18 mouse cellular contexts compared by ENCODE assay signal in genomic region chr9:103423951-103424350, GRCm38 (mm10). TPM values are rescaled to one million over a fixed set of nuclear protein-coding genes. Genes with fewer than 3 reads are reported as not detected.
A peak's percentile ranks its signal among the peaks of the same experiment; 100 is the strongest.
DNase-seq lines count a peak whose midpoint lies in the region; ATAC-seq and TF ChIP-seq lines count a peak whose summit lies in the region.
"Had no signal": no experiment of that assay in that cellular context is flagged by ENCODE, and none has a peak within 500 bp of the region (broad histone marks: within the 10 kb centered on the region; RNA-seq: fewer than 3 reads in every experiment).

No protein-coding gene starts in this region.

- H3K27me3 ChIP-seq in liver, postnatal 0 days (ENCODE audit: insufficient read depth, low read length) = no peaks in the 10 kb centered on the region
- no peaks in the 10 kb centered on the region for H3K27me3 ChIP-seq in liver, embryonic 11.5 days (replicated peaks; ENCODE audit: control insufficient read depth, insufficient read depth, low read length)
- H3K27me3 ChIP-seq in kidney, adult 2 months (replicated peaks; ENCODE audit: control insufficient read depth, insufficient read depth, low read length) = no peaks in the 10 kb centered on the region; the same call in 1 of the 2 replicates
- H3K27me3 ChIP-seq: embryonic facial prominence, embryonic 13.5 days; heart, embryonic 12.5 days; kidney, embryonic 15.5 days; limb, embryonic 15.5 days; midbrain, embryonic 12.5 days had no signal

- no peak overlapping the region for H3K4me3 ChIP-seq in liver, postnatal 0 days (ENCODE audit: low read depth, low read length)
- no peak overlapping the region for H3K4me3 ChIP-seq in liver, embryonic 11.5 days (ENCODE audit: low read depth, low read length)
- H3K4me3 ChIP-seq in bone marrow, adult 2 months (replicated peaks; ENCODE audit: control insufficient read depth, low read depth, low read length) = no peak overlapping the region
- H3K4me3 ChIP-seq in kidney, adult 2 months (ENCODE audit: insufficient read depth, low read depth, low read length) = no peak overlapping the region
- H3K4me3 ChIP-seq: embryonic facial prominence, embryonic 13.5 days; heart, embryonic 12.5 days; kidney, embryonic 15.5 days; limb, embryonic 15.5 days; midbrain, embryonic 12.5 days had no signal

- TF ChIP-seq EP300 in liver, postnatal 0 days (IDR thresholded peaks at IDR 0.05; ENCODE audit: low read depth) = no peak

- no peak for TF ChIP-seq POLR2A in bone marrow, adult 2 months (IDR thresholded peaks at IDR 0.05; ENCODE audit: borderline replicate concordance, control insufficient read depth, low read depth, low read length)
- no peak for TF ChIP-seq POLR2A in kidney, adult 2 months (IDR thresholded peaks at IDR 0.05; ENCODE audit: low read depth, low read length)

- H3K4me1 ChIP-seq in liver, postnatal 0 days (ENCODE audit: insufficient read depth) = no peaks in the 10 kb centered on the region
- no peaks in the 10 kb centered on the region; the same call in 1 of the 2 replicates for H3K4me1 ChIP-seq in liver, embryonic 11.5 days (replicated peaks; ENCODE audit: control insufficient read depth, insufficient read depth, low read length)
- no peaks in the 10 kb centered on the region for H3K4me1 ChIP-seq in bone marrow, adult 2 months (ENCODE audit: control insufficient read depth, insufficient read depth, low read length)
- no peaks in the 10 kb centered on the region for H3K4me1 ChIP-seq in kidney, adult 2 months (ENCODE audit: control insufficient read depth, insufficient read depth, low read length)
- H3K4me1 ChIP-seq: kidney, embryonic 15.5 days had no signal

- ATAC-seq in liver, postnatal 0 days = no peak
- ATAC-seq in liver, embryonic 11.5 days (replicated peaks; ENCODE audit: low FRiP score) = no peak

- no peaks in the 10 kb centered on the region for H3K9me3 ChIP-seq in liver, postnatal 0 days (ENCODE audit: low read length)
- no peaks in the 10 kb centered on the region for H3K9me3 ChIP-seq in liver, embryonic 11.5 days (ENCODE audit: control insufficient read depth, low read length)
- H3K9me3 ChIP-seq: embryonic facial prominence, embryonic 13.5 days; heart, embryonic 12.5 days; kidney, embryonic 15.5 days; limb, embryonic 15.5 days; midbrain, embryonic 12.5 days had no signal

- TF ChIP-seq CTCF in liver, postnatal 0 days (IDR thresholded peaks at IDR 0.05; ENCODE audit: low read depth) = no peak
- TF ChIP-seq CTCF in bone marrow, adult 2 months (IDR thresholded peaks at IDR 0.05; ENCODE audit: control insufficient read depth, insufficient read depth, low read length) = no peak
- no peak for TF ChIP-seq CTCF in kidney, adult 2 months (conservative IDR thresholded peaks at IDR 0.05; ENCODE audit: insufficient read depth, insufficient read length, low read depth, low read length)

- H3K27ac ChIP-seq in liver, postnatal 0 days (ENCODE audit: low read depth) = peak overlapping the region; percentile 3; the same call in 1 of the 2 replicates
- no peak overlapping the region for H3K27ac ChIP-seq in liver, embryonic 11.5 days (ENCODE audit: low read depth, low read length)
- H3K27ac ChIP-seq in bone marrow, adult 2 months (ENCODE audit: control insufficient read depth, insufficient read depth, low read depth, low read length, poor library complexity) = peak overlapping the region; percentile 14; the same call in 1 of the 2 replicates
- H3K27ac ChIP-seq in kidney, adult 2 months (ENCODE audit: insufficient read depth, low read depth, low read length) = no peak overlapping the region
- H3K27ac ChIP-seq: kidney, embryonic 15.5 days; limb, embryonic 15.5 days; stomach, postnatal 0 days had no signal

- WGBS in liver, postnatal 0 days (ENCODE audit: insufficient replicate concordance) = 60% methylated on average over 7 of the region's 8 CpGs
- 48% methylated on average over 8 of the region's 8 CpGs for WGBS in liver, embryonic 11.5 days
- WGBS in bone marrow, adult 2 months = 23% methylated on average over 8 of the region's 8 CpGs
- 77% methylated on average over 8 of the region's 8 CpGs for WGBS in kidney, adult 2 months

- H3K9ac ChIP-seq in liver, postnatal 0 days (replicated peaks) = no peak overlapping the region
- H3K9ac ChIP-seq in liver, embryonic 11.5 days (ENCODE audit: low read depth, low read length) = no peak overlapping the region
- H3K9ac ChIP-seq: embryonic facial prominence, embryonic 13.5 days; heart, embryonic 12.5 days; kidney, embryonic 15.5 days; limb, embryonic 15.5 days; midbrain, embryonic 12.5 days had no signal

- DNase-seq in liver, postnatal 0 days = no peak
- DNase-seq in liver, embryonic 11.5 days (ENCODE audit: low spot score) = no peak
- DNase-seq in B cell, adult 2 months = peak; percentile 24 to 39
- DNase-seq in thymus, postnatal 0 days (ENCODE audit: low spot score) = peak; percentile 63
- no peak for DNase-seq in kidney, adult 2 months
- DNase-seq in urinary bladder, postnatal 25 days (ENCODE audit: low spot score) = no peak
- DNase-seq in adrenal gland, adult 18-20 months (ENCODE audit: low spot score in 2 of 2) = no peak
- DNase-seq: adrenal gland, postnatal 10 days; cerebellum, adult 8-10 months; heart, postnatal 36 days; lung, adult 18-20 months had no signal

- no peaks in the 10 kb centered on the region for H3K36me3 ChIP-seq in liver, postnatal 0 days (replicated peaks; ENCODE audit: insufficient read depth, low read length)
- no peaks in the 10 kb centered on the region for H3K36me3 ChIP-seq in liver, embryonic 11.5 days (ENCODE audit: control insufficient read depth, insufficient read depth, low read length)
- no peaks in the 10 kb centered on the region for H3K36me3 ChIP-seq in kidney, adult 2 months (ENCODE audit: control insufficient read depth, insufficient read depth, low read length)
- H3K36me3 ChIP-seq: embryonic facial prominence, embryonic 13.5 days; heart, embryonic 12.5 days; kidney, embryonic 15.5 days; limb, embryonic 15.5 days; midbrain, embryonic 12.5 days had no signal

- no peak overlapping the region for H3K4me2 ChIP-seq in liver, postnatal 0 days (ENCODE audit: low read depth, low read length)
- H3K4me2 ChIP-seq in liver, embryonic 11.5 days = no peak overlapping the region
- H3K4me2 ChIP-seq: embryonic facial prominence, embryonic 13.5 days; heart, embryonic 12.5 days; kidney, embryonic 15.5 days; limb, embryonic 15.5 days; midbrain, embryonic 12.5 days had no signal

RNA-seq across cellular contexts. Expression of gene Bfsp2, which starts 56.3 kb away (rescaled TPM):
- 5.5 and 6.3 TPM in 2 replicates for polyA plus RNA-seq in liver, postnatal 0 days (2015; fragmentation: Nextera tagmentation; extraction: Ambion mirVana)
- polyA plus RNA-seq in liver, embryonic 11.5 days (2014; fragmentation: Nextera tagmentation; extraction: Ambion mirVana) = 0.42 and 0.55 TPM in 2 replicates
- polyA plus RNA-seq in bone marrow, adult 2 months (2011; ENCODE audit: insufficient read depth, insufficient read length, low replicate concordance, missing spikeins) = 11.3 and 13.3 TPM in 2 replicates
- polyA plus RNA-seq in thymus, postnatal 0 days (2015; fragmentation: Nextera tagmentation; extraction: Ambion mirVana) = 3.0 and 3.1 TPM in 2 replicates
- 0.14 and 0.56 TPM in 2 replicates for polyA plus RNA-seq in kidney, adult 2 months (2012; rRNA removed)
- not detected for total RNA-seq in adrenal gland, adult 18-20 months (2021)

RNA-seq across cellular contexts. Expression of gene Cdv3, which starts 58.3 kb away (rescaled TPM):
- polyA plus RNA-seq in liver, postnatal 0 days (2015; fragmentation: Nextera tagmentation; extraction: Ambion mirVana) = 34.6 and 36.6 TPM in 2 replicates
- 123 and 137 TPM in 2 replicates for polyA plus RNA-seq in liver, embryonic 11.5 days (2014; fragmentation: Nextera tagmentation; extraction: Ambion mirVana)
- polyA plus RNA-seq in bone marrow, adult 2 months (2011; ENCODE audit: insufficient read depth, insufficient read length, low replicate concordance, missing spikeins) = 47.9 and 78.8 TPM in 2 replicates
- polyA plus RNA-seq in thymus, postnatal 0 days (2015; fragmentation: Nextera tagmentation; extraction: Ambion mirVana) = 129 TPM in 2 replicates
- polyA plus RNA-seq in kidney, adult 2 months (2012; rRNA removed) = 24.4 and 27.0 TPM in 2 replicates
- 100 to 1,000 TPM; 156 to 299 TPM for total RNA-seq in adrenal gland, adult 18-20 months (2021)

Comparison
In these comparisons a context has a peak if more than half of its experiments do, and no peak if none do; other contexts are left out.
1. H3K27ac ChIP-seq: peak in liver, postnatal 0 days (single experiment) and bone marrow, adult 2 months (single experiment); none in liver, embryonic 11.5 days (single experiment) and kidney, adult 2 months (single experiment).
2. DNase-seq: peak in B cell, adult 2 months (2 of 2) and thymus, postnatal 0 days (single experiment); none in liver, postnatal 0 days (single experiment), liver, embryonic 11.5 days (single experiment), kidney, adult 2 months (single experiment), urinary bladder, postnatal 25 days (single experiment) and adrenal gland, adult 18-20 months (0 of 2).